In genomic region chr2:170733671-170734070, GRCm38 (mm10) we compare ENCODE assay signal across 14 mouse cellular contexts. TPM values are rescaled to one million over a fixed set of nuclear protein-coding genes. Genes with fewer than 3 reads are reported as not detected.
A peak's percentile ranks its signal among the peaks of the same experiment; 100 is the strongest.
DNase-seq lines count a peak whose midpoint lies in the region; ATAC-seq lines count a peak whose summit lies in the region.
"Had no signal": no experiment of that assay in that cellular context is flagged by ENCODE, and none has a peak within 500 bp of the region (broad histone marks: within the 10 kb centered on the region; RNA-seq: fewer than 3 reads in every experiment).

No protein-coding gene starts in this region.

- H3K36me3 ChIP-seq in neural tube, embryonic 12.5 days, result no peaks in the 10 kb centered on the region
- no peaks in the 10 kb centered on the region for H3K36me3 ChIP-seq in hindbrain, embryonic 14.5 days (replicated peaks; ENCODE audit: control insufficient read depth, insufficient read depth)
- no peaks in the 10 kb centered on the region for H3K36me3 ChIP-seq in midbrain, embryonic 12.5 days
- H3K36me3 ChIP-seq in neural tube, embryonic 15.5 days, result no peaks in the 10 kb centered on the region
- H3K36me3 ChIP-seq in intestine, embryonic 15.5 days, result no peaks in the 10 kb centered on the region
- H3K36me3 ChIP-seq: limb, embryonic 12.5 days; liver, embryonic 15.5 days had no signal

- H3K4me2 ChIP-seq in neural tube, embryonic 12.5 days (replicated peaks), result peak overlapping the region; percentile 85
- H3K4me2 ChIP-seq in hindbrain, embryonic 14.5 days (replicated peaks), result peak overlapping the region; percentile 76
- H3K4me2 ChIP-seq in midbrain, embryonic 12.5 days (replicated peaks), result peak overlapping the region; percentile 84
- peak overlapping the region; percentile 81 for H3K4me2 ChIP-seq in neural tube, embryonic 15.5 days
- H3K4me2 ChIP-seq in intestine, embryonic 15.5 days (replicated peaks), result no peak overlapping the region
- H3K4me2 ChIP-seq: limb, embryonic 12.5 days; liver, embryonic 15.5 days had no signal

- no peak for ATAC-seq in neural tube, embryonic 12.5 days (ENCODE audit: low FRiP score, low read depth)
- ATAC-seq in hindbrain, embryonic 14.5 days (ENCODE audit: low FRiP score), result no peak
- no peak for ATAC-seq in midbrain, embryonic 12.5 days (ENCODE audit: low FRiP score, low read depth)
- ATAC-seq in neural tube, embryonic 15.5 days (ENCODE audit: low FRiP score), result no peak
- no peak for ATAC-seq in intestine, embryonic 15.5 days
- ATAC-seq: lung, postnatal 0 days had no signal

- no peak overlapping the region for H3K4me3 ChIP-seq in neural tube, embryonic 12.5 days
- H3K4me3 ChIP-seq in hindbrain, embryonic 14.5 days (replicated peaks; ENCODE audit: low read length), result peak overlapping the region; percentile 59
- peak overlapping the region; percentile 59; the same call in 1 of the 2 replicates for H3K4me3 ChIP-seq in midbrain, embryonic 12.5 days
- peak overlapping the region; percentile 63 for H3K4me3 ChIP-seq in neural tube, embryonic 15.5 days (replicated peaks)
- H3K4me3 ChIP-seq in intestine, embryonic 15.5 days (replicated peaks), result no peak overlapping the region
- H3K4me3 ChIP-seq: limb, embryonic 12.5 days; liver, embryonic 15.5 days had no signal

- H3K4me1 ChIP-seq in neural tube, embryonic 12.5 days, result peaks cover 15% of the 10 kb centered on the region; the same call in 1 of the 2 replicates
- H3K4me1 ChIP-seq in hindbrain, embryonic 14.5 days (replicated peaks; ENCODE audit: control insufficient read depth, insufficient read depth, low read length), result peaks cover 28% of the 10 kb centered on the region
- peaks cover 16% of the 10 kb centered on the region for H3K4me1 ChIP-seq in midbrain, embryonic 12.5 days
- peaks cover 48% of the 10 kb centered on the region for H3K4me1 ChIP-seq in neural tube, embryonic 15.5 days
- peaks cover 5% of the 10 kb centered on the region for H3K4me1 ChIP-seq in intestine, embryonic 15.5 days (replicated peaks)
- H3K4me1 ChIP-seq: liver, embryonic 15.5 days had no signal

- no peaks in the 10 kb centered on the region for H3K9me3 ChIP-seq in neural tube, embryonic 12.5 days
- no peaks in the 10 kb centered on the region for H3K9me3 ChIP-seq in hindbrain, embryonic 14.5 days (ENCODE audit: control insufficient read depth, low read length)
- no peaks in the 10 kb centered on the region for H3K9me3 ChIP-seq in midbrain, embryonic 12.5 days
- no peaks in the 10 kb centered on the region for H3K9me3 ChIP-seq in neural tube, embryonic 15.5 days (replicated peaks)
- no peaks in the 10 kb centered on the region for H3K9me3 ChIP-seq in intestine, embryonic 15.5 days

- no peak overlapping the region for H3K9ac ChIP-seq in neural tube, embryonic 12.5 days
- no peak overlapping the region for H3K9ac ChIP-seq in hindbrain, embryonic 14.5 days
- no peak overlapping the region for H3K9ac ChIP-seq in midbrain, embryonic 12.5 days (replicated peaks)
- no peak overlapping the region for H3K9ac ChIP-seq in neural tube, embryonic 15.5 days (replicated peaks)
- H3K9ac ChIP-seq in intestine, embryonic 15.5 days, result no peak overlapping the region
- H3K9ac ChIP-seq: limb, embryonic 12.5 days; liver, embryonic 15.5 days had no signal

- DNase-seq in neural tube, embryonic 10.5 days (ENCODE audit: extremely low spot score, low spot score), result no peak
- DNase-seq in hindbrain, embryonic 14.5 days (ENCODE audit: low spot score), result peak; percentile 59
- DNase-seq in heart, adult 11 months, result no peak
- DNase-seq: cerebellum, postnatal 10 days; gastrocnemius, postnatal 25 days; heart, postnatal 14 days; thymus, postnatal 4 days had no signal

- H3K27ac ChIP-seq in neural tube, embryonic 12.5 days, result no peak overlapping the region
- no peak overlapping the region; the same call in 1 of the 2 replicates for H3K27ac ChIP-seq in hindbrain, embryonic 14.5 days
- H3K27ac ChIP-seq in midbrain, embryonic 12.5 days (replicated peaks), result no peak overlapping the region
- H3K27ac ChIP-seq in neural tube, embryonic 15.5 days (replicated peaks), result no peak overlapping the region
- H3K27ac ChIP-seq in intestine, embryonic 15.5 days, result no peak overlapping the region
- H3K27ac ChIP-seq: limb, embryonic 12.5 days; liver, embryonic 15.5 days had no signal

- no peaks in the 10 kb centered on the region for H3K27me3 ChIP-seq in neural tube, embryonic 12.5 days (replicated peaks)
- no peaks in the 10 kb centered on the region for H3K27me3 ChIP-seq in hindbrain, embryonic 14.5 days (ENCODE audit: control insufficient read depth, insufficient read depth, low read length)
- H3K27me3 ChIP-seq in midbrain, embryonic 12.5 days, result no peaks in the 10 kb centered on the region
- no peaks in the 10 kb centered on the region for H3K27me3 ChIP-seq in neural tube, embryonic 15.5 days (replicated peaks)
- peaks cover 15% of the 10 kb centered on the region for H3K27me3 ChIP-seq in intestine, embryonic 15.5 days (replicated peaks)

- 73% methylated on average over 1 of the region's 1 CpGs for WGBS in neural tube, embryonic 12.5 days
- WGBS in hindbrain, embryonic 14.5 days, result 60% methylated on average over 1 of the region's 1 CpGs
- WGBS in midbrain, embryonic 12.5 days, result 58% methylated on average over 1 of the region's 1 CpGs
- WGBS in neural tube, embryonic 15.5 days, result 84% methylated on average over 1 of the region's 1 CpGs
- 81% methylated on average over 1 of the region's 1 CpGs for WGBS in intestine, embryonic 15.5 days

RNA-seq across cellular contexts. Expression of gene Dok5, which starts 2.1 kb away (rescaled TPM):
- 37.5 and 42.0 TPM in 2 replicates for polyA plus RNA-seq in neural tube, embryonic 12.5 days (2016; fragmentation: Nextera tagmentation; extraction: Ambion mirVana)
- polyA plus RNA-seq in hindbrain, embryonic 14.5 days (2014; fragmentation: Nextera tagmentation; extraction: Ambion mirVana), result 59.1 and 60.3 TPM in 2 replicates
- polyA plus RNA-seq in midbrain, embryonic 12.5 days (2016; fragmentation: Nextera tagmentation; extraction: Ambion mirVana), result 25.5 and 25.6 TPM in 2 replicates
- 57.2 and 70.9 TPM in 2 replicates for polyA plus RNA-seq in neural tube, embryonic 15.5 days (2015; fragmentation: Nextera tagmentation; extraction: Ambion mirVana)
- 2.6 and 2.8 TPM in 2 replicates for polyA plus RNA-seq in intestine, embryonic 15.5 days (2015; fragmentation: Nextera tagmentation; extraction: Ambion mirVana)

Comparison
In these comparisons a context has a peak if more than half of its experiments do, and no peak if none do; other contexts are left out.
1. H3K4me3 ChIP-seq: peak in hindbrain, embryonic 14.5 days (single experiment), midbrain, embryonic 12.5 days (single experiment) and neural tube, embryonic 15.5 days (single experiment); none in neural tube, embryonic 12.5 days (single experiment) and intestine, embryonic 15.5 days (single experiment).